In genomic region chr10:58604779-58605178, GRCm38 (mm10) we compare ENCODE assay signal across 9 mouse cellular contexts.
DNase-seq lines count a peak whose midpoint lies in the region; ATAC-seq lines count a peak whose summit lies in the region.
"Had no signal": no experiment of that assay in that cellular context is flagged by ENCODE, and none has a peak within 500 bp of the region (broad histone marks: within the 10 kb centered on the region; RNA-seq: fewer than 3 reads in every experiment).

No protein-coding gene starts in this region.

- H3K4me3 ChIP-seq in heart, embryonic 12.5 days, result no peak overlapping the region
- H3K4me3 ChIP-seq in forebrain, embryonic 15.5 days, result no peak overlapping the region
- H3K4me3 ChIP-seq: neural tube, embryonic 13.5 days had no signal

- no peaks in the 10 kb centered on the region for H3K9me3 ChIP-seq in heart, embryonic 12.5 days (replicated peaks)
- H3K9me3 ChIP-seq in forebrain, embryonic 15.5 days, result no peaks in the 10 kb centered on the region
- H3K9me3 ChIP-seq: neural tube, embryonic 13.5 days had no signal

- peaks cover 9% of the 10 kb centered on the region for H3K4me1 ChIP-seq in heart, embryonic 12.5 days (replicated peaks)
- H3K4me1 ChIP-seq in forebrain, embryonic 15.5 days, result peaks cover 14% of the 10 kb centered on the region

- ATAC-seq in heart, embryonic 12.5 days (ENCODE audit: insufficient number of reproducible peaks, low FRiP score), result 0 out of 2 replicates have a peak, but pooled peaks have one; percentile 23
- no peak for ATAC-seq in forebrain, embryonic 15.5 days (replicated peaks)

- H3K4me2 ChIP-seq in heart, embryonic 12.5 days, result no peak overlapping the region
- H3K4me2 ChIP-seq in forebrain, embryonic 15.5 days (replicated peaks), result no peak overlapping the region
- H3K4me2 ChIP-seq: neural tube, embryonic 13.5 days had no signal

- no peak overlapping the region for H3K27ac ChIP-seq in heart, embryonic 12.5 days (ENCODE audit: poor library complexity, severe bottlenecking)
- H3K27ac ChIP-seq in forebrain, embryonic 15.5 days (replicated peaks), result no peak overlapping the region
- H3K27ac ChIP-seq: neural tube, embryonic 13.5 days had no signal

- H3K9ac ChIP-seq in heart, embryonic 12.5 days, result no peak overlapping the region
- no peak overlapping the region for H3K9ac ChIP-seq in forebrain, embryonic 15.5 days (replicated peaks)
- H3K9ac ChIP-seq: neural tube, embryonic 13.5 days had no signal

- peak; percentile 13 to 20 for DNase-seq in spleen, adult 18-20 months
- no peak for DNase-seq in spleen, adult 12 weeks (ENCODE audit: low spot score)
- DNase-seq in cerebellum, adult 8-10 months, result peak; percentile 37
- peak; percentile 94 to 97 for DNase-seq in kidney, postnatal 36 days
- peak; percentile 34 for DNase-seq in right cerebral cortex, postnatal 4 days
- DNase-seq in embryo, embryonic 9.5 days (ENCODE audit: extremely low spot score), result no peak

- no peaks in the 10 kb centered on the region for H3K27me3 ChIP-seq in heart, embryonic 12.5 days (replicated peaks)
- no peaks in the 10 kb centered on the region for H3K27me3 ChIP-seq in forebrain, embryonic 15.5 days
- H3K27me3 ChIP-seq: neural tube, embryonic 13.5 days had no signal

- H3K36me3 ChIP-seq in heart, embryonic 12.5 days, result no peaks in the 10 kb centered on the region
- no peaks in the 10 kb centered on the region for H3K36me3 ChIP-seq in forebrain, embryonic 15.5 days
- H3K36me3 ChIP-seq: neural tube, embryonic 13.5 days had no signal

- WGBS in heart, embryonic 12.5 days, result 65% methylated on average over 2 of the region's 2 CpGs
- 77% methylated on average over 2 of the region's 2 CpGs for WGBS in forebrain, embryonic 15.5 days

Comparison
In these comparisons a context has a peak if more than half of its experiments do, and no peak if none do; other contexts are left out.
1. DNase-seq: peak in spleen, adult 18-20 months (2 of 2), cerebellum, adult 8-10 months (single experiment), kidney, postnatal 36 days (2 of 2) and right cerebral cortex, postnatal 4 days (single experiment); none in spleen, adult 12 weeks (single experiment) and embryo, embryonic 9.5 days (single experiment).